Comparison of ENCODE assay signal across 22 mouse cellular contexts in genomic region chr5:135109426-135109825, GRCm38 (mm10). TPM values are rescaled to one million over a fixed set of nuclear protein-coding genes. Genes with fewer than 3 reads are reported as not detected.
DNase-seq lines count a peak whose midpoint lies in the region; ATAC-seq lines count a peak whose summit lies in the region.
"Had no signal": no experiment of that assay in that cellular context is flagged by ENCODE, and none has a peak within 500 bp of the region (broad histone marks: within the 10 kb centered on the region; RNA-seq: fewer than 3 reads in every experiment).

No protein-coding gene starts in this region.

- H3K4me2 ChIP-seq in kidney, embryonic 14.5 days (replicated peaks; ENCODE audit: low read depth, low read length), result no peak overlapping the region
- H3K4me2 ChIP-seq: embryonic facial prominence, embryonic 15.5 days; midbrain, embryonic 11.5 days had no signal

- no peak overlapping the region for H3K4me3 ChIP-seq in kidney, embryonic 14.5 days (ENCODE audit: low read length)
- H3K4me3 ChIP-seq: embryonic facial prominence, embryonic 15.5 days; hindbrain, embryonic 10.5 days; left cerebral cortex, adult 2 months had no signal

- peaks cover 26% of the 10 kb centered on the region for H3K27me3 ChIP-seq in kidney, embryonic 14.5 days (ENCODE audit: control insufficient read depth, insufficient read depth, low read length)

- H3K27ac ChIP-seq in kidney, embryonic 14.5 days (ENCODE audit: low read depth, low read length), result no peak overlapping the region
- H3K27ac ChIP-seq: embryonic facial prominence, embryonic 15.5 days; hindbrain, embryonic 10.5 days; kidney, postnatal 0 days; left cerebral cortex, adult 2 months; liver, embryonic 14.5 days had no signal

- peak; percentile 42 for DNase-seq in adrenal gland, adult 2 months
- DNase-seq in adrenal gland, adult 8-10 months, result no peak
- DNase-seq in kidney, adult 11 months, result peak; percentile 42
- peak; percentile 28 for DNase-seq in ovary, postnatal 36 days (ENCODE audit: low spot score)
- DNase-seq in ovary, postnatal 14 days (ENCODE audit: low spot score), result no peak
- DNase-seq in skeletal muscle tissue, adult 2 months (ENCODE audit: low read depth, low spot score), result peak; percentile 53
- no peak for DNase-seq in retina, embryonic 14.5 days (ENCODE audit: low spot score)
- DNase-seq: cerebellum, adult 18-20 months; cerebellum, postnatal 36 days; forebrain, postnatal 0 days; layer of hippocampus, adult 9-11 months; left cerebral cortex, postnatal 4 days had no signal

- no peak for ATAC-seq in kidney, embryonic 14.5 days (ENCODE audit: low FRiP score, low TSS enrichment)
- ATAC-seq: activated CD4-positive, CD25-positive, alpha-beta regulatory T cell, adult 4 months; CD4-positive, CD25-positive, alpha-beta regulatory T cell, adult 4 months; forebrain, postnatal 0 days had no signal

- no peaks in the 10 kb centered on the region for H3K36me3 ChIP-seq in kidney, embryonic 14.5 days (ENCODE audit: control insufficient read depth, insufficient read depth, low read length)
- H3K36me3 ChIP-seq: embryonic facial prominence, embryonic 15.5 days; G1E; hindbrain, embryonic 10.5 days had no signal

- H3K4me1 ChIP-seq in kidney, embryonic 14.5 days (ENCODE audit: control insufficient read depth, insufficient read depth, low read length), result no peaks in the 10 kb centered on the region

- H3K9ac ChIP-seq in kidney, embryonic 14.5 days (ENCODE audit: low read depth, low read length), result no peak overlapping the region
- H3K9ac ChIP-seq: embryonic facial prominence, embryonic 15.5 days; forebrain, postnatal 0 days; liver, embryonic 14.5 days had no signal

- 92% methylated on average over 3 of the region's 3 CpGs for WGBS in kidney, embryonic 14.5 days

- no peaks in the 10 kb centered on the region for H3K9me3 ChIP-seq in kidney, embryonic 14.5 days (ENCODE audit: control insufficient read depth, low read length)
- H3K9me3 ChIP-seq: embryonic facial prominence, embryonic 15.5 days; hindbrain, embryonic 10.5 days had no signal

RNA-seq across cellular contexts. Expression of gene Mlxipl, which starts 19.7 kb away (rescaled TPM):
- total RNA-seq in adrenal gland, adult 2 months (2021), result 10 to 100 TPM; 49.2 to 91.7 TPM
- polyA plus RNA-seq in adrenal gland, adult 2 months (2012; rRNA removed), result 127 and 165 TPM in 2 replicates
- total RNA-seq in adrenal gland, adult 8-10 months (2022), result 10 to 100 TPM; 33.6 to 42.9 (median 37.8) TPM
- 3.9 and 6.4 TPM in 2 replicates for polyA plus RNA-seq in kidney, embryonic 14.5 days (2014; fragmentation: Nextera tagmentation; extraction: Ambion mirVana)
- polyA plus RNA-seq: activated CD4-positive, CD25-positive, alpha-beta regulatory T cell, adult 4 months; G1E had no signal

RNA-seq across cellular contexts. Expression of gene Vps37d, which starts 31.4 kb away (rescaled TPM):
- total RNA-seq in adrenal gland, adult 2 months (2021), result 1 to 10 TPM; 1.4 to 4.5 TPM
- polyA plus RNA-seq in adrenal gland, adult 2 months (2012; rRNA removed), result 7.4 and 9.7 TPM in 2 replicates
- total RNA-seq in adrenal gland, adult 8-10 months (2022), result 1 to 10 TPM; 2.2 to 6.5 (median 4.8) TPM
- polyA plus RNA-seq in kidney, embryonic 14.5 days (2014; fragmentation: Nextera tagmentation; extraction: Ambion mirVana), result 8.9 and 12.6 TPM in 2 replicates
- total RNA-seq: G1E had no signal
- polyA plus RNA-seq: activated CD4-positive, CD25-positive, alpha-beta regulatory T cell, adult 4 months; CD4-positive, CD25-positive, alpha-beta regulatory T cell, adult 4 months had no signal

RNA-seq across cellular contexts. Expression of gene Tbl2, which starts 40.0 kb away (rescaled TPM):
- total RNA-seq in adrenal gland, adult 2 months (2021), result 10 to 100 TPM; 22.7 to 35.9 TPM
- polyA plus RNA-seq in adrenal gland, adult 2 months (2012; rRNA removed), result 8.7 and 9.2 TPM in 2 replicates
- total RNA-seq in adrenal gland, adult 8-10 months (2022), result 10 to 100 TPM; 21.2 to 30.4 (median 25.6) TPM
- polyA plus RNA-seq in kidney, embryonic 14.5 days (2014; fragmentation: Nextera tagmentation; extraction: Ambion mirVana), result 11.9 and 24.5 TPM in 2 replicates

RNA-seq across cellular contexts. Expression of gene Bud23, which starts 44.7 kb away (rescaled TPM):
- 10 to 100 TPM; 46.3 to 62.4 TPM for total RNA-seq in adrenal gland, adult 2 months (2021)
- 62.8 and 65.6 TPM in 2 replicates for polyA plus RNA-seq in adrenal gland, adult 2 months (2012; rRNA removed)
- total RNA-seq in adrenal gland, adult 8-10 months (2022), result 10 to 100 TPM; 54.5 to 56.7 (median 55.8) TPM
- 118 and 156 TPM in 2 replicates for polyA plus RNA-seq in kidney, embryonic 14.5 days (2014; fragmentation: Nextera tagmentation; extraction: Ambion mirVana)

RNA-seq across cellular contexts. Expression of gene Dnajc30, which starts 45.4 kb away (rescaled TPM):
- total RNA-seq in adrenal gland, adult 2 months (2021), result 10 to 100 TPM; 30.7 to 43.3 TPM
- 85.4 and 105 TPM in 2 replicates for polyA plus RNA-seq in adrenal gland, adult 2 months (2012; rRNA removed)
- 10 to 100 TPM; 35.8 to 42.0 (median 38.7) TPM for total RNA-seq in adrenal gland, adult 8-10 months (2022)
- polyA plus RNA-seq in kidney, embryonic 14.5 days (2014; fragmentation: Nextera tagmentation; extraction: Ambion mirVana), result 33.4 and 34.4 TPM in 2 replicates

Comparison
In these comparisons a context has a peak if more than half of its experiments do, and no peak if none do; other contexts are left out.
1. DNase-seq: peak in adrenal gland, adult 2 months (single experiment), kidney, adult 11 months (single experiment), ovary, postnatal 36 days (single experiment) and skeletal muscle tissue, adult 2 months (single experiment); none in adrenal gland, adult 8-10 months (single experiment), ovary, postnatal 14 days (single experiment) and retina, embryonic 14.5 days (single experiment).